Mouse (Mus musculus) heart, adult 2 months (tissue): ENCODE results near the gene Arsg.

Experiments used
- CTCF ChIP-seq: fragments of 200-600 bp; IDR thresholded peaks from 2 replicates; pipeline ENCODE4 v1.8.1; 2022; ENCODE audit warnings: antibody characterized with exemption, mild to moderate bottlenecking, moderate library complexity
- EP300 ChIP-seq: fragments of 200-500 bp; IDR thresholded peaks from 2 replicates; pipeline ENCODE4 v1.6.1; 2011; ENCODE audit warnings: low read depth, low read length, control low read depth; ENCODE audit not compliant: insufficient read depth
- POLR2A ChIP-seq: fragments of 200-500 bp; IDR thresholded peaks from 2 replicates; pipeline ENCODE4 v1.6.1; 2011; ENCODE audit warnings: mild to moderate bottlenecking, low read depth, low read length, control low read depth; ENCODE audit not compliant: insufficient read depth

- TF ChIP-seq CTCF: no peak
- no peak for TF ChIP-seq EP300
- TF ChIP-seq POLR2A: no peak
Observed at GRCm38 (mm10) chr11:109495771-109496474, 22.7 kb downstream of the Arsg start.
